Mouse (Mus musculus): Measurements from ENCODE around the gene Ranbp3l.

Gene Ranbp3l

GRCm38 (mm10) chr15:9090662-9091061 lies 122.9 kb downstream of the Ranbp3l start:
- in situ Hi-C loops (cut with MboI; ENCODE audit: low sequenced_read_pairs) = no loop called here

- in situ Hi-C loops (cut with MboI; ENCODE audit: low sequenced_read_pairs) = no loop called here
Observed at GRCm38 (mm10) chr15:9093598-9094365, 126.0 kb downstream of the Ranbp3l start.

DNA sequence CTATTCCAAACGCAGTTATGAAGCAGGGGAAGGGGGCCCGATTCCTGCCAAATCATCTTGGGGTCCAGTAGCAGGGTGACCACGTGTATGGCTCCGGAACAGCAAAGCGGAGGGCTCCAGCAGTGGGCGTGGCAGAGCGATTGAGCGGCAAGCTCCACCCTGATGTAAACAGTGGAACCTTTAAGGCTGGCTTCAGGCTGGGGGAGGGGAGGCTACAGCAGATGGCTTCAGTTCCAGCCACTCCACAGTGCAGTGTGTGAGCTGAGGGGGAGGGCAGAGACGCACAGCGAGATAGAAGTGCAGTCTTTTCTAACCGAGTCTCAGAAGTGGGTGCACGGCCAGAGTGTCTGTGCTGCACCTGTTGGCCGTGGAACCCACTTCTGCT lies 126.6 kb downstream of the Ranbp3l start:
- in situ Hi-C loops (cut with MboI; ENCODE audit: low sequenced_read_pairs) = no loop called here

- in situ Hi-C loops (cut with MboI; ENCODE audit: low sequenced_read_pairs) = no loop called here
Observed at GRCm38 (mm10) chr15:9096865-9097264, 129.1 kb downstream of the Ranbp3l start.

DNA sequence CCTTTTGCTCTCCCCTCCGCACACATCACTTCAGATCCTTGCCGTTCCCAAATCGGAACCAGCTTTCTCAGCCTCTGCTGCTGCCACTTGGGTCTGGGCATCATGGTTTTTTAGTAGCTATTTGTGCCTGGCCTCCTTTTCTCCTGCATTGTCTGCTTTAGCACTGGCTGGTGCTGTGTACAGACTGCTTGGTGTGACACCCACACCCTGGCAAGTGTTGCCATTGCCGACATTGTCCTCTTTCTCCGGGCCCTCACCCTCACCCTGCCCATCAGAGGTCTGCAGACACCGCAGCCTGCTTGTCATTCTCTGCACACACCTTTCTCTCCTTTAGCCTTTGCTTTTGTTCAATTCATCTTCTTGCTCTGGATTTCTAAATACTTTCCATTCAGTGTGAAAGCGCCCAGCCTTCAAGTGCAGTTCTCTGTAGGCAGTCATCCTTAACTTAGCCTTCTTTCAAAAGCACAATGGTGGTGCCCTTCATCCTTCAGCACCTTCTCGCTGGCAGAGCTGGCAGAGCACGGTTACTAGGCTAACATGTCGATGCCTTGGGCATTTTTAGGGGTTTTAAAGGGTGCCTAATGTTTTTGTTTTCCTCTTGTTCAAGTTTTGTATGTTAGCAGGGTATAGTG lies 132.8 kb downstream of the Ranbp3l start:
- in situ Hi-C loops (cut with MboI; ENCODE audit: low sequenced_read_pairs) = no loop called here

DNA sequence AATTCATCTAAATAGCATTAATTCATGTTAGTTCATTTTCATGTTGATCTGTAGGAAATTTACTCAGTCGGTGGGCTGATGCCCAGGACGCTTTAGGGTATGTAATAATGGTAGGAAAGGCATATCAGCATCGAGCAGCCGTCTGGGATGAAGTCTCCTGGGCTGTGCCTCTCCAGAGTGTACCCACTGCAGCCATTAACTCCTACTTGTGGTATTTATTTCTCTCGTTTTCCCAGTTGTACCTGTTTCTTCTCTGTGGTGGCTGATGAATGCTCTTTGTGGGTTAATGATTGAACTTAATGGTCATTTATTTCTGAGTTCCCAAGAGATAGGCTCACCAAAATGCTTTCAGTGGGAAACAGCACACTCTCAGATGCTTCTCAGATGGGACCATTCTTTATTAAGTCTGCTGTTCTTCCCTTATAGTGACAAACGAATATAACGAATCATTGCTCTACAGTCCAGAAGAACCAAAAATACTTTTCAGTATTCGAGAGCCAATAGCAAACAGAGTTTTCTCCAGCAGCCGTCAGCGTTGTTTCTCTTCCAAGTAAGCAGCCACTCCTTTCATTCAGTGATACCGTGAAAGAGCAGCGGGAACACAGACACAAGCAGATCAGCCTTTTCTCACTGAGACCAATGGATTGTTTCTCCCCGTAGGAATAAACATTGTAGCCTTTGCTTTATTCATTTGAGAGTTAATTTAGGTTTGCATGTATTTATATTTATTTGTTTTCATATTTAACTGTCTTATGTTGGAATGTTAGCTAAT lies 138.7 kb downstream of the Ranbp3l start:
- in situ Hi-C loops (cut with MboI; ENCODE audit: low sequenced_read_pairs) = no loop called here

GRCm38 (mm10) chr15:9110526-9111347 lies 143.0 kb downstream of the Ranbp3l start:
- in situ Hi-C loops (cut with MboI; ENCODE audit: low sequenced_read_pairs) = no loop called here

GRCm38 (mm10) chr15:9111648-9112047 lies 143.9 kb downstream of the Ranbp3l start:
- in situ Hi-C loops (cut with MboI; ENCODE audit: low sequenced_read_pairs) = no loop called here

GRCm38 (mm10) chr15:9113556-9113955 lies 145.8 kb downstream of the Ranbp3l start:
- in situ Hi-C loops (cut with MboI; ENCODE audit: low sequenced_read_pairs) = no loop called here

- in situ Hi-C loops (cut with MboI; ENCODE audit: low sequenced_read_pairs) = no loop called here
Observed at GRCm38 (mm10) chr15:9114131-9114530, 146.4 kb downstream of the Ranbp3l start.

DNA sequence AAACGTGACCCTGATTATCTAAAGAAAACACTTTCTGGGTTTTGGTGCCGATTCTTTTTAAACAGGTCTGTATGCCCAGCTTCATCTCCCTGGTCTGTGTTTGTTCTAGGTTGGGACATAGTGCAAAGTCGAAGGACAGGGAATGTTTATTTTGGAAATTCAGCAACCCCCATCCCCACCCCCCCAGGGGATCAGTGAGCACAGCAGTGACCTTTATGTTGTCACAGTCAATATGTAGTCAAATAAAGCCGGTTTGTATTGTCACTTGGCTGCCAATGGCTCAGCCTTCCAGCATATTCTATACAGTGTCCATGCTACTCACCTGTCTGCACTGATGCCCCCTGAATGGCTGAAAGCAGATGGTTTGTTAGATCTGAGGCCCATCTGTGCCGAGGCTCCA lies 146.8 kb downstream of the Ranbp3l start:
- in situ Hi-C loops (cut with MboI; ENCODE audit: low sequenced_read_pairs) = no loop called here
